Mouse (Mus musculus) hindbrain, embryonic 13.5 days (tissue): ENCODE data around the gene Cluap1. TPM values are rescaled to one million over a fixed set of nuclear protein-coding genes. Genes with fewer than 3 reads are reported as not detected.

ENCODE experiments used
- ATAC-seq: fragments of 200-750 bp; cut with Nextera tagmentation; 2 replicates; pipeline ENCODE4 v1.8.0; 2017; ENCODE audit warnings: moderate TSS enrichment; ENCODE audit not compliant: low FRiP score
- H3K27ac ChIP-seq: fragments of 300-500 bp; sonication (generic); 2 replicates; pipeline ENCODE4 v1.5.1; 2015; ENCODE audit warnings: inconsistent platforms, mild to moderate bottlenecking, moderate library complexity
- H3K27me3 ChIP-seq: fragments of 300-500 bp; sonication (generic); 2 replicates; pipeline ENCODE4 v1.6.1; 2015; ENCODE audit warnings: mild to moderate bottlenecking, inconsistent platforms
- H3K36me3 ChIP-seq: fragments of 300-500 bp; sonication (generic); 2 replicates; pipeline ENCODE4 v1.6.1; 2015; ENCODE audit warnings: mild to moderate bottlenecking, inconsistent platforms
- H3K4me1 ChIP-seq: fragments of 300-500 bp; sonication (generic); replicated peaks from 2 replicates; pipeline ENCODE4 v1.6.1; 2015; ENCODE audit warnings: inconsistent platforms
- H3K4me2 ChIP-seq: fragments of 300-500 bp; sonication (generic); 2 replicates; pipeline ENCODE4 v1.6.1; 2015; ENCODE audit warnings: inconsistent platforms, mild to moderate bottlenecking, moderate library complexity
- H3K4me3 ChIP-seq: fragments of 300-500 bp; sonication (generic); 2 replicates; pipeline ENCODE4 v1.5.1; 2015; ENCODE audit warnings: mild to moderate bottlenecking, inconsistent platforms
- H3K9ac ChIP-seq: fragments of 300-500 bp; sonication (generic); 2 replicates; pipeline ENCODE4 v1.6.1; 2015; ENCODE audit warnings: mild to moderate bottlenecking, inconsistent platforms
- H3K9me3 ChIP-seq: fragments of 300-500 bp; sonication (generic); 2 replicates; pipeline ENCODE4 v1.6.1; 2016; ENCODE audit warnings: inconsistent platforms
- WGBS: fragments of 180-500 bp; shearing (Covaris S2); methylation state at CpG from one replicate; pipeline ENCODE4 v1.1.7; 2015; 5-methylcytosine and 5-hydroxymethylcytosine counted together
- polyA plus RNA-seq: library from polyadenylated mRNA; unstranded; fragments of >200 nt; fragmentation: Nextera tagmentation; extraction: Ambion mirVana; gene quantifications from 2 replicates; pipeline ENCODE4 v1.2.1, GENCODE M21; 2015

The Cluap1 gene
- polyA plus RNA-seq, 1 experiment from 2014 or later, result 35.8 TPM

GRCm38 (mm10) chr16:3896553-3896952, 12.0 kb upstream of the Cluap1 start:
- Histone ChIP-seq H3K27me3 (no peaks in the 10 kb centered on the region), H3K4me3 (no peak overlapping the region), H3K9me3 (no peaks in the 10 kb centered on the region), H3K4me2 (no peak overlapping the region), H3K4me1 (no peaks in the 10 kb centered on the region), H3K9ac (no peak overlapping the region), H3K36me3 (peaks cover 70% of the 10 kb centered on the region), H3K27ac (no peak overlapping the region)
- no peak for ATAC-seq
- WGBS, result 92% methylated on average over 1 of the region's 1 CpGs

- Histone ChIP-seq H3K4me2 (peak overlapping the region; percentile 68; the same call in 1 of the 2 replicates), H3K4me3 (no peak overlapping the region), H3K36me3 (peaks cover 50% of the 10 kb centered on the region), H3K9ac (no peak overlapping the region), H3K9me3 (no peaks in the 10 kb centered on the region), H3K4me1 (peaks cover 21% of the 10 kb centered on the region), H3K27ac (no peak overlapping the region), H3K27me3 (no peaks in the 10 kb centered on the region)
- 79% methylated on average over 2 of the region's 2 CpGs for WGBS
- no peak for ATAC-seq
These were observed 1.1 kb upstream of the Cluap1 start for GRCm38 (mm10) chr16:3907471-3907870.

DNA sequence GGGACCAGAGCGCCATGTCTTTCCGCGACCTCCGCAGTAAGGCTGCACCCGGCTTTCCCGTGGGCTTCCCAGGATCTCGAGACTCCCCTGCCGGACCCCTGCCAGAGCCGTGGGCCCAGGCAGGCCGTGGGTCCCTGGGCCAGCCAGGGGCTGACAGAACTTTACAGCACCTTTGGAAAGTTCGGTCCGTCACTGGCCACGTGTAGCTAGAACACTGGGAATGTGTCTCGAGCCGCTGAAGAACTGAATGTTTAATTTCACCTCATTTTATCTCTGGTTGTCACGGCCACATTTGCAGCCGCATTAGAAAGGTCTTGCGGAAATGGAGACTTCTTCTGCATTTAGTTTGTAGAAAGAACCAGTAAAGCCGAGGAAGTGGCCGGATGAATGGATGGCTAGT, 517 bp downstream of the Cluap1 start:
- ATAC-seq, result no peak
- Histone ChIP-seq H3K27ac (peak overlapping the region; percentile 84), H3K4me1 (peaks cover 21% of the 10 kb centered on the region), H3K27me3 (no peaks in the 10 kb centered on the region), H3K4me2 (peak overlapping the region; percentile 68), H3K9me3 (no peaks in the 10 kb centered on the region), H3K9ac (peak overlapping the region; percentile 80), H3K36me3 (peaks cover 49% of the 10 kb centered on the region), H3K4me3 (peak overlapping the region; percentile 64)
- 12% methylated on average over 20 of the region's 20 CpGs for WGBS

GRCm38 (mm10) chr16:3920756-3921155, 12.2 kb downstream of the Cluap1 start:
- Histone ChIP-seq H3K9ac (no peak overlapping the region), H3K4me2 (no peak overlapping the region), H3K36me3 (peaks cover 93% of the 10 kb centered on the region), H3K9me3 (no peaks in the 10 kb centered on the region), H3K4me3 (no peak overlapping the region), H3K4me1 (no peaks in the 10 kb centered on the region), H3K27me3 (no peaks in the 10 kb centered on the region), H3K27ac (no peak overlapping the region)
- 96% methylated on average over 2 of the region's 2 CpGs for WGBS
- no peak for ATAC-seq

DNA sequence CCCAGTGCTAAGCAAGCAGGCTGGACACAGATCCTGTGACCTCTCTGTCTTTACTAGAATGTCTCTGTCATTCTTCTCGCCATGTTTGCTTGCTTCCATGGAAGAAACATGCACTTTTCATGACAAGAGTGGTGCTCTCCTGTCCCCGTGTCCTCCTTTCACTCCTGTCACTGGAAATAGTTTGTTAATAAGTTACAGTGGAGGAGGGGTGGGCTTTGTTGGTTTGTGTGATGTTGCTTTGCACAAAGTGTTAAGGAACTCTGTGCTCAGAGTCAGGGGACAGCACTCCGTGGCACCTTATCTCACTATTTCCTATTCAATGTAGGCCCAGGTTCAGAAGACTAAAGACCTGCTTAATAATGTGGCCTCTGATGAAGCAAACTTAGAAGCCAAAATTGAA, 14.9 kb downstream of the Cluap1 start:
- Histone ChIP-seq H3K4me3 (no peak overlapping the region), H3K27ac (no peak overlapping the region), H3K9ac (no peak overlapping the region), H3K27me3 (no peaks in the 10 kb centered on the region), H3K4me1 (no peaks in the 10 kb centered on the region), H3K36me3 (peaks cover 88% of the 10 kb centered on the region), H3K9me3 (no peaks in the 10 kb centered on the region), H3K4me2 (no peak overlapping the region)
- WGBS, result 94% methylated on average over 3 of the region's 3 CpGs
- ATAC-seq, result no peak

- Histone ChIP-seq H3K9ac (no peak overlapping the region), H3K4me2 (no peak overlapping the region), H3K9me3 (no peaks in the 10 kb centered on the region), H3K4me3 (no peak overlapping the region), H3K36me3 (peaks cover 86% of the 10 kb centered on the region), H3K4me1 (no peaks in the 10 kb centered on the region), H3K27me3 (no peaks in the 10 kb centered on the region), H3K27ac (no peak overlapping the region)
- 78% methylated on average over 4 of the region's 4 CpGs for WGBS
- no peak for ATAC-seq
These were observed 15.4 kb downstream of the Cluap1 start for GRCm38 (mm10) chr16:3923966-3924365.

GRCm38 (mm10) chr16:3928582-3928981, 20.0 kb downstream of the Cluap1 start:
- Histone ChIP-seq H3K27ac (no peak overlapping the region), H3K4me1 (no peaks in the 10 kb centered on the region), H3K4me3 (no peak overlapping the region), H3K4me2 (no peak overlapping the region), H3K9ac (no peak overlapping the region), H3K36me3 (peaks cover 82% of the 10 kb centered on the region), H3K9me3 (no peaks in the 10 kb centered on the region), H3K27me3 (no peaks in the 10 kb centered on the region)
- no peak for ATAC-seq
- WGBS, result 69% methylated on average over 1 of the region's 1 CpGs

DNA sequence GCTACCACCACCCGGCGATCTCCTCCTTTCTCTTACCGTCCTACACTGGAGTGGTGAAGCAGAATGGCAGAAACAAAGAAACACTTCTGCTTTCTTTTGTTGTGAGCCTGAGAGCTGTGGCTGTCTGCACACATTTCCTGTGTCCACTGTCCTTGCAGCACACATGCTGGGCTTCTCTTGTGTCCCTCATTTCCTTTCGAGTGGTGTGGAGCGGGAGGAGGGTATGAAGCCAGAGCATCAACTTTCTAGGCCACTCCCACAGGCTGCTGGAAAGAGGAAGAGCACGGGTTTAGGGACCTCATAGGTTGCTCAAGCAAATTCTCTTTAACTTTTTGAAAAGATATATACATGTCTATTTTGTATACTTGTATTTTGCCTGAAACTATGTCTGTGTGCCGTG, 20.6 kb downstream of the Cluap1 start:
- WGBS, result 81% methylated on average over 7 of the region's 7 CpGs
- no peak for ATAC-seq
- no peak overlapping the region for H3K9ac ChIP-seq
- no peak overlapping the region for H3K4me2 ChIP-seq
- peaks cover 82% of the 10 kb centered on the region for H3K36me3 ChIP-seq
- H3K4me3 ChIP-seq, result no peak overlapping the region
- H3K4me1 ChIP-seq, result no peaks in the 10 kb centered on the region
- no peak overlapping the region for H3K27ac ChIP-seq
- H3K27me3 ChIP-seq, result no peaks in the 10 kb centered on the region
- no peaks in the 10 kb centered on the region for H3K9me3 ChIP-seq

DNA sequence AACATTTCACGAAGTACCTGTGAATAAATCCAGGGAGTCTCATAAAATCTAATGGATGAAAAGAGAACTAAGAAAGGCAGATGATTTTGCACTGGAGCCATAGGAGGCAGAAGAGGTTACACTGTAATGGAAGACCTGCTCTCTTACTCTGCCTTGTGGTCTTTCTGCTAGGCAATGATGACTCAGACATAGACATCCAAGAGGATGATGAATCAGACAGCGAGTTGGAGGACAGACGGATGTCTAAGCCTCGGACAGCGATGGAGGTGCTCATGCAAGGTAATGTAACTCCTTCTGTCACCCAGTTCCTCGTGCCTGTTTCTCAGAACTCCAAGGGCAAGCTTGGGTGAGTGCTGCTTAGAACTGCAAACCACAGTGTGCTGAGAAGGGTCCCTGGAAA, 24.9 kb downstream of the Cluap1 start:
- WGBS, result 95% methylated on average over 6 of the region's 6 CpGs
- Histone ChIP-seq H3K9ac (no peak overlapping the region), H3K36me3 (peaks cover 89% of the 10 kb centered on the region), H3K9me3 (no peaks in the 10 kb centered on the region), H3K4me1 (no peaks in the 10 kb centered on the region), H3K4me2 (no peak overlapping the region), H3K4me3 (no peak overlapping the region), H3K27me3 (no peaks in the 10 kb centered on the region), H3K27ac (no peak overlapping the region)
- no peak for ATAC-seq

GRCm38 (mm10) chr16:3934091-3934490, 25.5 kb downstream of the Cluap1 start:
- H3K9me3 ChIP-seq, result no peaks in the 10 kb centered on the region
- no peaks in the 10 kb centered on the region for H3K27me3 ChIP-seq
- 100% methylated on average over 1 of the region's 1 CpGs for WGBS
- H3K4me2 ChIP-seq, result no peak overlapping the region
- H3K4me3 ChIP-seq, result no peak overlapping the region
- no peaks in the 10 kb centered on the region for H3K4me1 ChIP-seq
- H3K36me3 ChIP-seq, result peaks cover 91% of the 10 kb centered on the region
- H3K27ac ChIP-seq, result no peak overlapping the region
- H3K9ac ChIP-seq, result no peak overlapping the region
- no peak for ATAC-seq

DNA sequence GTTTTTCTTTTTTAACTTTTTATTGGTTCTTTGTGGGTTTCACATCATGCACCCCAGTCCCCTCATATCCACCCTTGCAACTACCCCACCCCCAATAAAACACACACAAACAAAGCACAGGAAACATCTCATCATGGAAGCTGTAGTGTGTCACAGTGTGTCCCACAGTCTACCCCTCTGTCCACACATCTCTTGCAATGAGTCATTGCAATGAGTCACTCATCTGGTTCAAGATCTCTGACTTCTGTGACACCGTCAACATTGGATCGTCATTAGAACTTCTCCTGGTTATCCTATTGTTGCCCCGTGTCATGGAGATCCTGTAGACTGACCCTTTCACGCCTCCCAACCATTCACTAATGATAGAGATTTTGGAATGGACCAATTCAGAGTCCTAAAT, 26.1 kb downstream of the Cluap1 start:
- Histone ChIP-seq H3K27me3 (no peaks in the 10 kb centered on the region), H3K4me1 (no peaks in the 10 kb centered on the region), H3K27ac (no peak overlapping the region), H3K4me2 (no peak overlapping the region), H3K9me3 (no peaks in the 10 kb centered on the region), H3K4me3 (no peak overlapping the region), H3K9ac (no peak overlapping the region), H3K36me3 (peaks cover 89% of the 10 kb centered on the region)
- 93% methylated on average over 4 of the region's 4 CpGs for WGBS
- no peak for ATAC-seq

GRCm38 (mm10) chr16:3951141-3951540, 42.5 kb downstream of the Cluap1 start:
- Histone ChIP-seq H3K4me3 (no peak overlapping the region), H3K27ac (no peak overlapping the region), H3K9ac (no peak overlapping the region), H3K9me3 (no peaks in the 10 kb centered on the region), H3K27me3 (no peaks in the 10 kb centered on the region), H3K36me3 (0 out of 2 replicates have a peak, but pooled peaks cover 5% of the 10 kb centered on the region), H3K4me2 (no peak overlapping the region), H3K4me1 (no peaks in the 10 kb centered on the region)
- ATAC-seq, result no peak
- 92% methylated on average over 1 of the region's 1 CpGs for WGBS

- no peaks in the 10 kb centered on the region for H3K9me3 ChIP-seq
- H3K36me3 ChIP-seq, result no peaks in the 10 kb centered on the region
- ATAC-seq, result no peak
- no peak overlapping the region for H3K9ac ChIP-seq
- H3K4me1 ChIP-seq, result no peaks in the 10 kb centered on the region
- no peak overlapping the region for H3K27ac ChIP-seq
- no peak overlapping the region for H3K4me2 ChIP-seq
- no peaks in the 10 kb centered on the region for H3K27me3 ChIP-seq
- 83% methylated on average over 6 of the region's 6 CpGs for WGBS
- no peak overlapping the region for H3K4me3 ChIP-seq
These were observed 47.8 kb downstream of the Cluap1 start for GRCm38 (mm10) chr16:3956369-3956768.

DNA sequence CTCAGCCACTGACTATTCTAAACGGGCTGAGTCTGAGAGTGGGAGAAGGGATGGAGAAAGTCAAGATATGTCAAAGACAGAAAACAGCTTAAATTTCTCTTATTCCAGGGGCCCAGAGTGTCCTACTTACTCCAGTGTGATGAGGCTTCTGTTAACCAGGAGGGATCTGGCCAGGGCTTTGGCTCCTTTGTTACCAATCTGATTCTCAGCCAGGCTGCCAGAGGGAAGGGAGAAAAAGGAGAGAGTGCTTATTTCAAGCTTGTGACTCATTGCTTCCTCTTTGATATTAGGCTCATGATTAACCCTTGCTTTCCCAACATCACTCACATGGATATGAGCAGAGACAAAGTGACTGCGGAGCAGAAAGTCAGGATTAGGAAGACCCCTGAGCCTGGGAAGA, 50.7 kb downstream of the Cluap1 start:
- no peak overlapping the region for H3K4me3 ChIP-seq
- no peaks in the 10 kb centered on the region for H3K36me3 ChIP-seq
- no peaks in the 10 kb centered on the region for H3K9me3 ChIP-seq
- ATAC-seq, result no peak
- H3K9ac ChIP-seq, result no peak overlapping the region
- no peak overlapping the region for H3K27ac ChIP-seq
- no peaks in the 10 kb centered on the region for H3K4me1 ChIP-seq
- no peak overlapping the region for H3K4me2 ChIP-seq
- WGBS, result 81% methylated on average over 2 of the region's 2 CpGs
- no peaks in the 10 kb centered on the region for H3K27me3 ChIP-seq
